Mouse (Mus musculus): ENCODE data around the gene Pmp22.

Gene Pmp22

GRCm38 (mm10) chr11:63162806-63163205, 34.0 kb downstream of the Pmp22 start:
- no peak for DNase-seq (ENCODE audit: low read depth, low spot score)

- DNase-seq (ENCODE audit: low read depth, low spot score) = no peak
Measured at GRCm38 (mm10) chr11:63163550-63163949, 34.8 kb downstream of the Pmp22 start.

- DNase-seq (ENCODE audit: low read depth, low spot score) = no peak
Measured at GRCm38 (mm10) chr11:63163986-63164682, 35.4 kb downstream of the Pmp22 start.

- DNase-seq (ENCODE audit: low read depth, low spot score) = peak; percentile 28
Measured at GRCm38 (mm10) chr11:63164756-63165484, 36.1 kb downstream of the Pmp22 start.

GRCm38 (mm10) chr11:63167826-63168225, 39.0 kb downstream of the Pmp22 start:
- no peak for DNase-seq (ENCODE audit: low read depth, low spot score)

GRCm38 (mm10) chr11:63168551-63169258, 39.9 kb downstream of the Pmp22 start:
- peak; percentile 13 for DNase-seq (ENCODE audit: low read depth, low spot score)

- peak; percentile 13 for DNase-seq (ENCODE audit: low read depth, low spot score)
Measured at GRCm38 (mm10) chr11:63171977-63172376, 43.2 kb downstream of the Pmp22 start.

GRCm38 (mm10) chr11:63173604-63174003, 44.8 kb downstream of the Pmp22 start:
- DNase-seq (ENCODE audit: low read depth, low spot score) = no peak

- no peak for DNase-seq (ENCODE audit: low read depth, low spot score)
Measured at GRCm38 (mm10) chr11:63175302-63175701, 46.5 kb downstream of the Pmp22 start.

- DNase-seq (ENCODE audit: low read depth, low spot score) = no peak
Measured at GRCm38 (mm10) chr11:63176416-63176815, 47.6 kb downstream of the Pmp22 start.

GRCm38 (mm10) chr11:63180262-63181101, 51.7 kb downstream of the Pmp22 start:
- no peak for DNase-seq (ENCODE audit: low read depth, low spot score)

- DNase-seq (ENCODE audit: low read depth, low spot score) = no peak
Measured at GRCm38 (mm10) chr11:63188803-63189202, 60.0 kb downstream of the Pmp22 start.

GRCm38 (mm10) chr11:63198070-63198469, 69.3 kb downstream of the Pmp22 start:
- no peak for DNase-seq (ENCODE audit: low read depth, low spot score)

- no peak for DNase-seq (ENCODE audit: low read depth, low spot score)
Measured at GRCm38 (mm10) chr11:63201989-63202535, 73.3 kb downstream of the Pmp22 start.
